Mouse (Mus musculus): Measurements from ENCODE around the gene Banp. TPM values are rescaled to one million over a fixed set of nuclear protein-coding genes. Genes with fewer than 3 reads are reported as not detected.

Gene Banp
- total RNA-seq, 2 experiments from 2014 or later: 30.4 to 35.6 TPM

- DNase-seq: no peak
Measured at GRCm38 (mm10) chr8:121980792-121981519, 31.4 kb downstream of the Banp start.

GRCm38 (mm10) chr8:121981520-121981895, 32.0 kb downstream of the Banp start:
- no peak for DNase-seq

- no peak for DNase-seq
Measured at GRCm38 (mm10) chr8:121985673-121986072, 36.1 kb downstream of the Banp start.

- DNase-seq: no peak
Measured at GRCm38 (mm10) chr8:121987892-121988291, 38.3 kb downstream of the Banp start.

- DNase-seq: peak in 1 of 2 experiments; percentile 33
Measured at GRCm38 (mm10) chr8:121990506-121991255, 41.1 kb downstream of the Banp start.

- no peak for DNase-seq
Measured at GRCm38 (mm10) chr8:121991611-121992010, 42.1 kb downstream of the Banp start.

GRCm38 (mm10) chr8:121992911-121993310, 43.4 kb downstream of the Banp start:
- no peak for DNase-seq

- no peak for DNase-seq
Measured at GRCm38 (mm10) chr8:121995112-121995511, 45.6 kb downstream of the Banp start.

- no peak for DNase-seq
Measured at GRCm38 (mm10) chr8:121995895-121996294, 46.3 kb downstream of the Banp start.

- peak in 1 of 2 experiments; percentile 14 for DNase-seq
Measured at GRCm38 (mm10) chr8:121998631-121999030, 49.1 kb downstream of the Banp start.

GRCm38 (mm10) chr8:121999211-121999610, 49.7 kb downstream of the Banp start:
- no peak for DNase-seq

- DNase-seq: no peak
Measured at GRCm38 (mm10) chr8:122001339-122002115, 52.0 kb downstream of the Banp start.

GRCm38 (mm10) chr8:122003646-122004045, 54.1 kb downstream of the Banp start:
- DNase-seq: peak; percentile 58 to 62

GRCm38 (mm10) chr8:122004131-122004530, 54.6 kb downstream of the Banp start:
- DNase-seq: no peak

GRCm38 (mm10) chr8:122005422-122006204, 56.1 kb downstream of the Banp start:
- no peak for DNase-seq

GRCm38 (mm10) chr8:122006688-122007484, 57.3 kb downstream of the Banp start:
- no peak for DNase-seq

- DNase-seq: no peak
Measured at GRCm38 (mm10) chr8:122008395-122008794, 58.8 kb downstream of the Banp start.

- DNase-seq: no peak
Measured at GRCm38 (mm10) chr8:122010638-122011037, 61.1 kb downstream of the Banp start.

GRCm38 (mm10) chr8:122011066-122011588, 61.6 kb downstream of the Banp start:
- no peak for DNase-seq

- DNase-seq: no peak
Measured at GRCm38 (mm10) chr8:122014606-122015005, 65.1 kb downstream of the Banp start.
